Mouse (Mus musculus) myocyte (in vitro differentiated cells): ENCODE measurements around the gene Cmtm3. TPM values are rescaled to one million over a fixed set of nuclear protein-coding genes. Genes with fewer than 3 reads are reported as not detected.
A peak's percentile ranks its signal among the peaks of the same experiment; 100 is the strongest.

Source experiments
- H3K27me3 ChIP-seq: one replicate; pipeline ENCODE4 v1.6.1; 2011; ENCODE audit not compliant: control insufficient read depth, insufficient read depth, insufficient read length
- H3K36me3 ChIP-seq: one replicate; pipeline ENCODE4 v1.6.1; 2011; ENCODE audit not compliant: control insufficient read depth, insufficient read depth
- H3K4me2 ChIP-seq: one replicate; pipeline ENCODE4 v1.6.1; 2011; ENCODE audit warnings: low read depth, control low read depth
- H3K4me3 ChIP-seq: one replicate; pipeline ENCODE4 v1.5.1; 2011; ENCODE audit warnings: mild to moderate bottlenecking, control low read depth, moderate library complexity
- H3K79me2 ChIP-seq: one replicate; pipeline ENCODE4 v1.6.1; 2011; ENCODE audit not compliant: control insufficient read depth, insufficient read depth
- H3ac ChIP-seq: one replicate; pipeline ENCODE4 v1.6.1; 2011; ENCODE audit not compliant: control insufficient read depth, insufficient read length
- CEBPB ChIP-seq: IDR thresholded peaks from 2 replicates; pipeline ENCODE4 v1.6.1; 2011; ENCODE audit warnings: mild to moderate bottlenecking, moderate library complexity; ENCODE audit not compliant: poor library complexity, insufficient read depth, severe bottlenecking
- E2F4 ChIP-seq: IDR thresholded peaks from one replicate; pipeline ENCODE4 v1.6.1; 2011; ENCODE audit warnings: mild to moderate bottlenecking, control low read depth, moderate library complexity; ENCODE audit not compliant: insufficient read depth
- MAX ChIP-seq: IDR thresholded peaks from one replicate; pipeline ENCODE4 v1.6.1; 2011; ENCODE audit warnings: low read depth, mild to moderate bottlenecking, control low read depth
- MYOD1 ChIP-seq, 3 experiments: IDR thresholded peaks; one replicate each; pipeline ENCODE4 v1.6.1; 2011; ENCODE audit warnings: control low read depth in 2 of 3, low read depth in 2 of 3, mild to moderate bottlenecking in 2 of 3, moderate library complexity in 1 of 3; ENCODE audit not compliant: insufficient read length in 2 of 3, control insufficient read depth in 1 of 3
- MYOG ChIP-seq, 3 experiments: IDR thresholded peaks; one replicate each; pipeline ENCODE4 v1.6.1; 2011; ENCODE audit warnings: control low read depth in 2 of 3, low read depth in 2 of 3, mild to moderate bottlenecking in 2 of 3; ENCODE audit not compliant: insufficient read length in 2 of 3, control insufficient read depth in 1 of 3, insufficient read depth in 1 of 3
- POLR2A ChIP-seq: IDR thresholded peaks from one replicate; pipeline ENCODE4 v1.6.1; 2011; ENCODE audit warnings: low read depth, mild to moderate bottlenecking, control low read depth, moderate library complexity; ENCODE audit not compliant: insufficient read length
- POLR2AphosphoS2 ChIP-seq: IDR thresholded peaks from one replicate; pipeline ENCODE4 v1.6.1; 2011; ENCODE audit warnings: low read depth, control low read depth; ENCODE audit not compliant: insufficient read length
- REST ChIP-seq: IDR thresholded peaks from one replicate; pipeline ENCODE4 v1.6.1; 2011; ENCODE audit warnings: mild to moderate bottlenecking, control low read depth, moderate library complexity; ENCODE audit not compliant: insufficient read depth, insufficient read length
- SRF ChIP-seq: IDR thresholded peaks from one replicate; pipeline ENCODE4 v1.6.1; 2011; ENCODE audit warnings: low read depth; ENCODE audit not compliant: control insufficient read depth, insufficient read length
- TCF12 ChIP-seq: IDR thresholded peaks from one replicate; pipeline ENCODE4 v1.6.1; 2011; ENCODE audit warnings: mild to moderate bottlenecking, control low read depth; ENCODE audit not compliant: poor library complexity, insufficient read depth, severe bottlenecking
- TCF3 ChIP-seq: IDR thresholded peaks from one replicate; pipeline ENCODE4 v1.6.1; 2011; ENCODE audit warnings: low read depth, control low read depth; ENCODE audit not compliant: insufficient read length
- USF1 ChIP-seq: IDR thresholded peaks from one replicate; pipeline ENCODE4 v1.6.1; 2011; ENCODE audit warnings: low read depth, mild to moderate bottlenecking, control low read depth, moderate library complexity
- polyA plus RNA-seq: library from polyadenylated mRNA; unstranded; fragments of >200 nt; fragmentation: generic; extraction: Trizol; gene quantifications from one replicate; pipeline ENCODE4 v1.2.1, GENCODE M21; 2012; ENCODE audit warnings: missing spikeins

Cmtm3 gene
- polyA plus RNA-seq, 1 experiment: 28.6 TPM

GRCm38 (mm10) chr8:104371121-104371520 is 31.9 kb downstream of the Cmtm3 start:
- Histone ChIP-seq H3K36me3 (no peaks in the 10 kb centered on the region), H3K79me2 (peaks cover under 1% of the 10 kb centered on the region), H3ac (no peak overlapping the region), H3K4me3 (no peak overlapping the region), H3K4me2 (no peak overlapping the region), H3K27me3 (no peaks in the 10 kb centered on the region)
- no peak for TF ChIP-seq SRF
- TF ChIP-seq MYOG (IDR thresholded peaks at IDR 0.05; ENCODE audit: control insufficient read depth in 1 of 3, insufficient read depth in 1 of 3, insufficient read length in 2 of 3, low read depth in 2 of 3): no peak
- no peak for TF ChIP-seq MAX
- TF ChIP-seq POLR2AphosphoS2: no peak
- TF ChIP-seq TCF12: no peak
- TF ChIP-seq REST: no peak
- TF ChIP-seq USF1: no peak
- TF ChIP-seq TCF3: no peak
- no peak for TF ChIP-seq POLR2A
- no peak for TF ChIP-seq CEBPB
- no peak for TF ChIP-seq E2F4
- TF ChIP-seq MYOD1 (IDR thresholded peaks at IDR 0.05; ENCODE audit: control insufficient read depth in 1 of 3, insufficient read length in 2 of 3, low read depth in 2 of 3): no peak

- H3K4me3 ChIP-seq: no peak overlapping the region
Observed at GRCm38 (mm10) chr8:104373779-104374178, 34.6 kb downstream of the Cmtm3 start.

GRCm38 (mm10) chr8:104374269-104374668 is 35.1 kb downstream of the Cmtm3 start:
- H3K79me2 ChIP-seq: no peaks in the 10 kb centered on the region
- no peak overlapping the region for H3K4me3 ChIP-seq
- H3ac ChIP-seq: no peak overlapping the region
- no peaks in the 10 kb centered on the region for H3K36me3 ChIP-seq
- H3K4me2 ChIP-seq: no peak overlapping the region
- H3K27me3 ChIP-seq: no peaks in the 10 kb centered on the region
- no peak for TF ChIP-seq SRF
- TF ChIP-seq E2F4: no peak
- no peak for TF ChIP-seq CEBPB
- TF ChIP-seq TCF3: no peak
- no peak for TF ChIP-seq MYOD1 (IDR thresholded peaks at IDR 0.05; ENCODE audit: control insufficient read depth in 1 of 3, insufficient read length in 2 of 3, low read depth in 2 of 3)
- no peak for TF ChIP-seq USF1
- no peak for TF ChIP-seq POLR2AphosphoS2
- TF ChIP-seq TCF12: no peak
- TF ChIP-seq POLR2A: no peak
- TF ChIP-seq MAX: no peak
- TF ChIP-seq MYOG (IDR thresholded peaks at IDR 0.05; ENCODE audit: control insufficient read depth in 1 of 3, insufficient read depth in 1 of 3, insufficient read length in 2 of 3, low read depth in 2 of 3): no peak
- TF ChIP-seq REST: no peak

More at GRCm38 (mm10) chr8:104373779-104374178, 34.6 kb downstream of the Cmtm3 start:
- Histone ChIP-seq H3K4me2 (no peak overlapping the region), H3ac (no peak overlapping the region), H3K27me3 (no peaks in the 10 kb centered on the region), H3K36me3 (no peaks in the 10 kb centered on the region), H3K79me2 (no peaks in the 10 kb centered on the region)
- no peak for TF ChIP-seq CEBPB
- no peak for TF ChIP-seq POLR2AphosphoS2
- TF ChIP-seq TCF12: no peak
- TF ChIP-seq MAX: no peak
- TF ChIP-seq USF1: no peak
- no peak for TF ChIP-seq REST
- no peak for TF ChIP-seq E2F4
- TF ChIP-seq MYOD1 (IDR thresholded peaks at IDR 0.05; ENCODE audit: control insufficient read depth in 1 of 3, insufficient read length in 2 of 3, low read depth in 2 of 3): no peak

GRCm38 (mm10) chr8:104374864-104375846 is 35.9 kb downstream of the Cmtm3 start:
- Histone ChIP-seq H3ac (no peak overlapping the region), H3K36me3 (no peaks in the 10 kb centered on the region), H3K79me2 (no peaks in the 10 kb centered on the region), H3K4me3 (no peak overlapping the region), H3K4me2 (peak overlapping the region; percentile 40), H3K27me3 (no peaks in the 10 kb centered on the region)
- TF ChIP-seq POLR2A: no peak
- no peak for TF ChIP-seq REST
- TF ChIP-seq CEBPB: no peak
- TF ChIP-seq POLR2AphosphoS2: no peak
- no peak for TF ChIP-seq TCF12
- no peak for TF ChIP-seq MYOG (IDR thresholded peaks at IDR 0.05; ENCODE audit: control insufficient read depth in 1 of 3, insufficient read depth in 1 of 3, insufficient read length in 2 of 3, low read depth in 2 of 3)
- no peak for TF ChIP-seq SRF
- no peak for TF ChIP-seq MAX
- no peak for TF ChIP-seq E2F4
- TF ChIP-seq USF1: no peak
- no peak for TF ChIP-seq MYOD1 (IDR thresholded peaks at IDR 0.05; ENCODE audit: control insufficient read depth in 1 of 3, insufficient read length in 2 of 3, low read depth in 2 of 3)
